Mouse (Mus musculus): ENCODE data around the gene Vmn2r105. TPM values are rescaled to one million over a fixed set of nuclear protein-coding genes. Genes with fewer than 3 reads are reported as not detected.

Gene Vmn2r105
- polyA plus RNA-seq (2016; fragmentation: Nextera tagmentation; extraction: Ambion mirVana) = not detected in 2 replicates

GRCm38 (mm10) chr17:20234952-20235351, at the start of gene Vmn2r105:
Vmn2r105 (minus strand) TSS chr17:20235052.
- Histone ChIP-seq H3K9ac (no peak within 1 kb of the TSS), H3K4me3 (no peak within 1 kb of the TSS), H3K36me3 (no peaks in the 10 kb centered on the region), H3K27ac (ENCODE audit: poor library complexity, severe bottlenecking) (no peak within 1 kb of the TSS), H3K9me3 (replicated peaks) (no peaks in the 10 kb centered on the region), H3K4me1 (replicated peaks) (no peaks in the 10 kb centered on the region), H3K27me3 (replicated peaks) (no peaks in the 10 kb centered on the region), H3K4me2 (no peak within 1 kb of the TSS)
- 67% methylated on average over 2 of the region's 2 CpGs for WGBS
- ATAC-seq (ENCODE audit: insufficient number of reproducible peaks, low FRiP score) = no peak

GRCm38 (mm10) chr17:20255522-20255921, 20.7 kb upstream of the Vmn2r105 start:
- no peaks in the 10 kb centered on the region for H3K4me1 ChIP-seq (replicated peaks)
- no peak for ATAC-seq (ENCODE audit: insufficient number of reproducible peaks, low FRiP score)
- H3K27ac ChIP-seq (ENCODE audit: poor library complexity, severe bottlenecking) = no peak overlapping the region
- no peak overlapping the region for H3K4me3 ChIP-seq
- no peak overlapping the region for H3K9ac ChIP-seq
- H3K4me2 ChIP-seq = no peak overlapping the region
- peaks cover 10% of the 10 kb centered on the region for H3K9me3 ChIP-seq (replicated peaks)
- no peaks in the 10 kb centered on the region for H3K36me3 ChIP-seq
- WGBS = 59% methylated on average over 4 of the region's 4 CpGs
- H3K27me3 ChIP-seq (replicated peaks) = no peaks in the 10 kb centered on the region

GRCm38 (mm10) chr17:20182997-20183396, 51.9 kb downstream of the Vmn2r105 start, which contains the start of gene Fpr-rs6:
Fpr-rs6 (minus strand) TSS chr17:20183097.
- Histone ChIP-seq H3K4me1 (replicated peaks) (no peaks in the 10 kb centered on the region), H3K4me3 (no peak within 1 kb of the TSS), H3K36me3 (no peaks in the 10 kb centered on the region), H3K27me3 (replicated peaks) (no peaks in the 10 kb centered on the region), H3K9ac (no peak within 1 kb of the TSS), H3K27ac (ENCODE audit: poor library complexity, severe bottlenecking) (no peak within 1 kb of the TSS), H3K9me3 (replicated peaks) (peaks cover 10% of the 10 kb centered on the region), H3K4me2 (no peak within 1 kb of the TSS)
- no peak for ATAC-seq (ENCODE audit: insufficient number of reproducible peaks, low FRiP score)

Other genes starting within 250 kb of the Vmn2r105 start
- not detected in 2 replicates for gene Vmn2r104, start 186.7 kb downstream of the Vmn2r105 start, polyA plus RNA-seq (2016; fragmentation: Nextera tagmentation; extraction: Ambion mirVana)
- not detected in 2 replicates for gene Fpr-rs7, start 120.8 kb downstream of the Vmn2r105 start, polyA plus RNA-seq (2016; fragmentation: Nextera tagmentation; extraction: Ambion mirVana)
- not detected in 2 replicates for gene Fpr-rs6, start 52.0 kb downstream of the Vmn2r105 start, polyA plus RNA-seq (2016; fragmentation: Nextera tagmentation; extraction: Ambion mirVana)
- not detected in 2 replicates for gene Vmn2r106, start 50.5 kb upstream of the Vmn2r105 start, polyA plus RNA-seq (2016; fragmentation: Nextera tagmentation; extraction: Ambion mirVana)
- not detected in 2 replicates for gene Vmn2r107, start 110.2 kb upstream of the Vmn2r105 start, polyA plus RNA-seq (2016; fragmentation: Nextera tagmentation; extraction: Ambion mirVana)
- gene Vmn1r224, start 179.1 kb upstream of the Vmn2r105 start, polyA plus RNA-seq (2016; fragmentation: Nextera tagmentation; extraction: Ambion mirVana) = not detected in 2 replicates
- not detected in 2 replicates for gene Vmn2r108, start 246.3 kb upstream of the Vmn2r105 start, polyA plus RNA-seq (2016; fragmentation: Nextera tagmentation; extraction: Ambion mirVana)

Data from heart, embryonic 12.5 days (tissue).